Mouse (Mus musculus) cortical plate, adult 2 months (tissue): ENCODE measurements at regions not wholly inside any gene's neighbourhood (a gene's known extent, or its start where the extent isn't known, plus 50 kb on each side); places are given as distances from the start of the nearest gene placed in this dataset.

ENCODE experiments used
- H3K27ac ChIP-seq: fragments of 200-500 bp; 2 replicates; pipeline ENCODE4 v1.5.1; 2012; ENCODE audit warnings: low read length, control low read depth, inconsistent platforms; ENCODE audit not compliant: insufficient read depth
- H3K4me1 ChIP-seq: fragments of 200-500 bp; 2 replicates; pipeline ENCODE4 v1.6.1; 2011; ENCODE audit warnings: low read length; ENCODE audit not compliant: control insufficient read depth, insufficient read depth
- H3K4me3 ChIP-seq: fragments of 200-500 bp; 2 replicates; pipeline ENCODE4 v1.5.1; 2011; ENCODE audit warnings: mild to moderate bottlenecking, low read length, control low read depth; ENCODE audit not compliant: insufficient read depth
- CTCF ChIP-seq: fragments of 200-500 bp; IDR thresholded peaks from 2 replicates; pipeline ENCODE4 v1.5.1; 2011; ENCODE audit warnings: mild to moderate bottlenecking, control low read depth, low read length; ENCODE audit not compliant: insufficient read depth; ENCODE audit errors: extremely low read depth
- POLR2A ChIP-seq: fragments of 200-500 bp; IDR thresholded peaks from 2 replicates; pipeline ENCODE4 v1.6.1; 2011; ENCODE audit warnings: mild to moderate bottlenecking, low read length, control low read depth; ENCODE audit not compliant: insufficient read depth; ENCODE audit errors: extremely low read depth

DNA sequence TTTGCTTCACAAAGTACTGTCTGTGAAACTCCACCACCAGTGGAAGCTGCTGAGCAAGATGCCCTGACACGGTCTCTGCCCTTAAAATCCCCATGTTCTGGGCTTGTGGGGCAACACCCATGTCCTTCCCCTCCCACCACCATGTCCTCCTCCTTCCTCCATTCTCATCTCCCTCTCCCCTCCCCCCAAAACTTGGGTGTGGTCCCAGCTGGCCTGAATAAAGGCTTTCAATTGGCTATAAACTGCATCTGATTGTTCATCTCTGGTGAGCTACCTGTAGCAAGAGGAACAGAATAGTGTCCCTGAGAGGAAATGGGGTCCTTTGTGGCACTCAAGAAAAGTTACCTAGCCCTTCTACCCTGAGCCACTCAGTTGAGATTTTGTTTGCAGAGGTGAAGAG lies 91.8 kb downstream of the Slc16a9 start:
- no peak overlapping the region for H3K27ac ChIP-seq
- no peaks in the 10 kb centered on the region for H3K4me1 ChIP-seq
- no peak overlapping the region for H3K4me3 ChIP-seq
- TF ChIP-seq CTCF: no peak
- no peak for TF ChIP-seq POLR2A

DNA sequence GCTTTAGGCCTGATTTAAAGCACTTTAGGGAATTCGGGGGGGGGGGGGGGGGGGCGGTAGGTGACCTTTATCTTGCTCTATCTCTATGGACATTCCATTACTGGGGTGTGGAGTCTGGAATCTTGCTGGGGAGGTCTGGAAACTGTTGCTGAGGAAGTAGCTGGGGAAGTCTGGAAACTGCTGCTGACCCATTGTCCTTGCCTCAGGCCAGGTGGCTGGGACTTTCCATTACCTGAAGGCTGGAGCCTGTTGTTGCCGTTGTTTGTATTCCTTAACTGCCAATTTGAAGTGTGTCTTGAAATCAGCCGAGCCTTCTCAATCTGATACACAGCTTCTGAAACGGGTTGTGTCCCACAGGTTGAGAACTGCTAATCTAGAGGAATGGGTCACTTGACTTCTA lies 80.9 kb upstream of the Fam13c start:
- Histone ChIP-seq H3K4me3 (no peak overlapping the region), H3K27ac (no peak overlapping the region), H3K4me1 (no peaks in the 10 kb centered on the region)
- TF ChIP-seq CTCF (no peak), POLR2A (no peak)

DNA sequence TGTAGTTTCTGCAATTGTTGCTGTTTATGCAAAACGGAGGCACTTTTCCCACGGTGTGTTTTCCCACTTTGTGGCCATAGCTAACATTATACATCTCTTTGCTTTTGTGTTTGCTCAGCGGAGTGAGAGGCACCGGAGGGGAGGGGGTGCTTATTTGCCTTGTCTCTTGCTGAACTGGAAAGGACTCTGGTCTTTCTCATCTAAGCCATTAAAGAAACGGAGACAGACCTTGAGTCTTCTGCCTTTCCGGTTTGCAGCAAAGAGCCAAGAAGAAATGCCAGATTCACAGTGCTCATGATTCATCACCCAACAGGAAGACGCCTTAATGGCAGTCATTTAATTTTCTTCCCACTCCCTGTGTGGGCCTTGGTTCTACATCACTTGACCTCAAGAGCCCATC lies 80.4 kb upstream of the Fam13c start:
- TF ChIP-seq CTCF: no peak
- TF ChIP-seq POLR2A: no peak
- Histone ChIP-seq H3K4me1 (no peaks in the 10 kb centered on the region), H3K27ac (no peak overlapping the region), H3K4me3 (no peak overlapping the region)

DNA sequence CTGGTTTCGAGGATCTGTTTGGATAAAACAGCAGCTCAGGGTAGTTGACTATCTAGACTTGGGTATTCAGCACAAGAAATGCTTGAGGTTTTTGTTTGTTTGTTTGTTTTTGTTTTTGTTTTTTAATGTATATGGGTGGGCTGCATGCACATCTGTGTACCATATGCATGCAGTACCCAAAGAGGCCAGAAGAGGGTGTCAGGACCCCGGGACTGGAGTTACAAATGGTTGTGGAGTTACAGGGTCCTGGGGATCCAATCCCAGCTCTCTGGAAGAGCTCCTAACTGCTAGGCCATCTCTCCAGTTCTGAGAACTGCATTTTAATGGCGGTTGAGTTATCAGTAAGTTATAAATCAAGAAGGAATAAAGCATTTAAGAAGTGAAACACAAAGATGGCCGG lies 77.2 kb upstream of the Fam13c start:
- TF ChIP-seq POLR2A (no peak), CTCF (peak; percentile 49; the same call in 1 of the 2 replicates)
- Histone ChIP-seq H3K4me1 (no peaks in the 10 kb centered on the region), H3K27ac (no peak overlapping the region), H3K4me3 (no peak overlapping the region)

DNA sequence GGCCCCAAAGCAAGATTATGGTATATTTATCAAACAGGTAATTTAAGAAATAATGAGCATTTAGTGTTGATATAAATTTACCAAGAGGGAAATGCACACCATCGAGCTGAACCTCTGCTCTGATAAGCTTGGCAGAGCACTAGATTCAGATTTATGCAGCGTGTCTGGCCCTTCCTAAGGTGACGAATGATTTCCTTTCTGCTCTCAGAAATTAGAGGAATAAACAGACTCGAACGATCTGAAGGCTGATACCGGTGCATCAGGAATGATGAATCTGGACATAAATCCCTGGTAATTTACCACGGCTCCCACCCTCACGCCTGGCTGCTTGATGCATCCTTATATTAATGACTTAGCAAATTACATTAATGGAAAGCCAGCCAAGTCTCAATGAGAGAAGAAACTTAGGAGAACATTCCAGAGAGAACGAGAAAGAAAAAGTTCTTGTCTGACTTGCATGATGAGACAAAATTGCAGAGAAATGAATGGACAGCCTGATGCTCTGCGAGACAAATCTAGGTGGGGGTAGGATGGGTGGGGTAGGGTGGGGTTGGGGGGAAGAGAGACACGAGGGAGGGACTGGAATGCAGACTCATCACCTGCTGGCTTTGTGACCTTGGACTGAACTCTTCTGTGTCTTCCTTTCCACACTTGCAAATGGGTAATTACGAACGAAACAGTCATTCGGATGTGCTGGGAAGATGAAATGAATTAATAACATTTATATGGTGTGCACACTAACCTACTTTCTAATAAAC lies 75.9 kb upstream of the Fam13c start:
- Histone ChIP-seq H3K4me3 (no peak overlapping the region), H3K27ac (no peak overlapping the region), H3K4me1 (no peaks in the 10 kb centered on the region)
- TF ChIP-seq POLR2A (no peak), CTCF (no peak)

DNA sequence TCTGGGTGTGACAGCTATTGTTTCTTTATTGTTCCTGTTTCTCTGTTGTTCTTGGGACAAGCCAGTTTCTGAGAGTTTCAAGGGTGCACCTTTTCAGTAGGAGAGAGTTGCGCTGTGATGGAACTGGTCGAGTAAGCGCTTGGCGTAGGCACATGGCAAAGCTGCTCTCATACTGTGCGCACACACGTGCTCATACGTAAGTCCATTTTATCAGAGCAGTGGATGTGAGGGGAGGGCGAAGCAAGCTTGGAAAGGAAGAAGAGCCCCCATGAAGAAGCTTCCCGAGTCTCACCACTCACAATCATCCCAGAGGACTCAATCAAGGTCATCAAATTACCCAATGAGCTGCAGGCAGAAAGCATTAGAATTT lies 75.3 kb upstream of the Fam13c start:
- Histone ChIP-seq H3K27ac (no peak overlapping the region), H3K4me3 (no peak overlapping the region), H3K4me1 (no peaks in the 10 kb centered on the region)
- TF ChIP-seq POLR2A (no peak), CTCF (no peak)

DNA sequence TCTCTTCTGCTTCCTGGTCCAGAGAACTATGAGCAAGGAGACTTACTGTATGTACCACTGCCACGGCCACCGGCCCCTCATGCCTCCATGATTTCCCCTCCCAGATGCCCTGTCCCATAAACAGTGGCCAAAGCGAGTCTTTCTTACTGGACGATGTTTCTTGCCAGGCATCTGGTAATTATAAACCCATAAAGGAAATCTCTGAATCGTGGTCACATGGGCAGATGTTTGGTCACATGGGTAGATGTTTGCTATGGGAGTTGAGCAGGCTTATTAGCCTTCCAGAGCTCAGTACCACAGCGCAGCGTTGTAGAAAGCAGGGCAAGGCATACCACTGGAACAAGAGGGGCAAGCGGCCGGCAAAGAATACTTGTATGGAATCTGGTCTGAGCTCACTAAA lies 74.8 kb upstream of the Fam13c start:
- H3K27ac ChIP-seq: no peak overlapping the region
- no peak overlapping the region for H3K4me3 ChIP-seq
- no peaks in the 10 kb centered on the region for H3K4me1 ChIP-seq
- TF ChIP-seq POLR2A: no peak
- TF ChIP-seq CTCF: no peak

GRCm38 (mm10) chr10:70367866-70368265 lies 72.4 kb upstream of the Fam13c start:
- Histone ChIP-seq H3K4me1 (peaks cover 5% of the 10 kb centered on the region; the same call in 1 of the 2 replicates), H3K4me3 (no peak overlapping the region), H3K27ac (no peak overlapping the region)
- TF ChIP-seq CTCF (no peak), POLR2A (no peak)

DNA sequence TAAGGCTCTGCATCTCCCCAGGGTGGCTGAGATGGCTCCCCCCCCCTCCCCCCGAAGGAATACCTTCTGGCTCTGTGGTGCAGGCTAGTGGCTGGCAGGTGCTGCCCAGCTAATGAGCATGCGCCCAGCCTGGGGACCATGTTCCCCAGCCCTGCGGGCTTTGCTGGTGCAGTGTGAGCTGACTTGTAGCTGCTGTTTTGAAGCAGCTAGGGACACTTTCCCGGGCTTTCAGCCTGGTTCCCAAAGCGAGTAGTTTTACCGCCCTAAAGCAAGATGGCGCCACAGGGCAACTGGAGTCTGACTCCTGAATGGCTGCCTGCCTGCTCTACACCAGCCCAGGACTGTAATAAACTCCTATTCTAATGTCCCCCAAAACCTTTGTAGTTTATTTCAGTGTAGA lies 71.6 kb upstream of the Fam13c start:
- peak; percentile 91 for TF ChIP-seq CTCF
- TF ChIP-seq POLR2A: no peak
- H3K4me1 ChIP-seq: peaks cover 6% of the 10 kb centered on the region; the same call in 1 of the 2 replicates
- no peak overlapping the region for H3K27ac ChIP-seq
- H3K4me3 ChIP-seq: no peak overlapping the region

DNA sequence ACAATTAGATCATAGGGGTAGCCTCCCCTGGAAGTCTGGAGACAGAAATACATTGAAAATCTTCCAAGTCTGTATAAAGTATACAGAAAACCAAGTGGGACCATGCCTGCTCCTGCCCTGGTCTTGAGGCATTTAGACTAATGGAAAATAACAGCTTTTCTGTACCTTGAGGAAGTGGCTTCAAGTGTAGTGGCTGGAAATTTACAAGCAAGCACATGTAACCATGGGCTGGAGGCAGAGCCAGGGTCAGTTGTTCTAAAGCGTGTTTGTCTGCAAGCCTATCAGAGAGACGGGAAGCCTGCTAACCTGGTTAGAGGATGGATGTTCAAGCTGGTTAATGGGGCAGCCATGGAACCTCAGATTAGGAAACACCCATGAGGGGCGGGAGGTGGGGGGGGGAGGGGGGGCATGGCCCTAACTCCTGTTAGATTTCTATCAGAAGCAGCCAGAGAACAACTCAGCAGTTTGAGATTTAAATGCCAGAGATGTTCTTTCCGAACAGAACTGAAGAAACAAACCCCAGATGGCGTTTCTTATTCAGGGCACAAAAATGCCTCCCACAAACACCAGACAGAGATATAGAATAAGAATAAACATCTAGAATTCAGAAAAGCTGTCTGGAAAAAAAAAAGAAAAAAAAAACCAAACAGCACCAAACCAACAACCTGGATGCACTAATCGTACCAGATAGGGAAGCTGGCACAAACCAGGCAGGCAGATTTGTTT lies 67.7 kb upstream of the Fam13c start:
- Histone ChIP-seq H3K4me3 (no peak overlapping the region), H3K4me1 (peaks cover 8% of the 10 kb centered on the region; the same call in 1 of the 2 replicates), H3K27ac (peak overlapping the region; percentile 42)
- TF ChIP-seq POLR2A (no peak), CTCF (no peak)
